Mouse (Mus musculus): ENCODE results near the gene Jaml.

The Jaml gene

DNA sequence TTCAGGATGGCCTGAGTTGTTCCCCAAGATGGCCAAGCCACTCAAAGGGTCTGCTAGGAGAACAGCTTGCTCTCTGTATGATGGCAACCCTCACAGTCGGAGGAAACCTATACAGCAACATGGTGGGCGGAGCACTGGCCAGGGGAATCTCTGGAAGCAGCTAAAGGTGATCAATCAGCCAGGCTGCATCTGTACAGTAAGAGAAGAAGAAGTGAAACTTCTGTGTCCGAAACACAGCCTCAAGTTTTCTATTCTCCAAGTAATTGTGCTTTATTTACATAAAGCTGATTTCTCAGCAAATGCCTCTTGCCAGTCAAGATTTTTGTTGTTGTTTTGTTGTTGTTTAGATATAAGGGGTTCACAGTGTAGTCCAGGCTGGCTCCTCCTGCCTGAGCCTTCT lies 1.1 kb upstream of the Jaml start:
- DNase-seq (ENCODE audit: low spot score in 2 of 2) = no peak

DNA sequence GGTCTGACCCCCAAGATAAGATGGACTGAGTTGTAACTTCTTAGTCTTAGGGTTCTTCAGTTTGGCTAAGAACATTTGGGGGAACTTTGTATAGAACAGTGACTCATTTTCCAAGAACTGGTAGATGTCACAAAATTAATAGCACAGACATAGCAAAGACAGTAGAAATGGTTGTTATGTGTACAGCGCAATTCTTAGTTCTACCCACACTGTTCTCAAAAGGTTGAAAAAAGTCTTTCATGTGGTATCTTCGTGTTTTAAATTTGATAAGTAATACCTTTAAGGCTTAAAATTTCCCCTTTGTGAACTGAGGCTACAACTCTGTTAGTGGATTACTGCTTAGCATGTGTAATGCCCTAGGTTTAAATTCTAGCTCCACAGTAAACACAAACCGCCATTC lies 4.1 kb downstream of the Jaml start:
- DNase-seq (ENCODE audit: low spot score in 2 of 2) = no peak

DNA sequence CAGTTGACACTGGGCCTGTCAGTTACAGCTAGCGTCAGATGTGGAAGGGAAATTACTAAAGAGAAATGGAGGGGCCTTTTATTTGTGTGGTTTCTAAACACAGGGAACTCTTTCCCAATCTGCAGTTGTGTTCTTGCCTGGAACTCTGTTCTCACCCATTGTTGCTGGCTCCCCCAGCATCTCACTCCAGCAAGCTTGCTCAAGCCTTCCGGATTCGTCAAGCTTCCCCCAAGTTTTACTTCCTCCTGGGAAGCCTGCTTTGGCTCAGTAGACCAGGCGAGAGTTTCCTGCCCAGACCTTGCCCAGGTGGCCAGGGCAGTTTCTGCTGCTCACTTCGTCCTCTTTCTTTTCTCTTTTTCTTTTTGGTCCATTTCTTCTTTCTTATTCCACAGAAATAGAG lies 5.6 kb downstream of the Jaml start:
- DNase-seq (ENCODE audit: low spot score in 2 of 2) = no peak

DNA sequence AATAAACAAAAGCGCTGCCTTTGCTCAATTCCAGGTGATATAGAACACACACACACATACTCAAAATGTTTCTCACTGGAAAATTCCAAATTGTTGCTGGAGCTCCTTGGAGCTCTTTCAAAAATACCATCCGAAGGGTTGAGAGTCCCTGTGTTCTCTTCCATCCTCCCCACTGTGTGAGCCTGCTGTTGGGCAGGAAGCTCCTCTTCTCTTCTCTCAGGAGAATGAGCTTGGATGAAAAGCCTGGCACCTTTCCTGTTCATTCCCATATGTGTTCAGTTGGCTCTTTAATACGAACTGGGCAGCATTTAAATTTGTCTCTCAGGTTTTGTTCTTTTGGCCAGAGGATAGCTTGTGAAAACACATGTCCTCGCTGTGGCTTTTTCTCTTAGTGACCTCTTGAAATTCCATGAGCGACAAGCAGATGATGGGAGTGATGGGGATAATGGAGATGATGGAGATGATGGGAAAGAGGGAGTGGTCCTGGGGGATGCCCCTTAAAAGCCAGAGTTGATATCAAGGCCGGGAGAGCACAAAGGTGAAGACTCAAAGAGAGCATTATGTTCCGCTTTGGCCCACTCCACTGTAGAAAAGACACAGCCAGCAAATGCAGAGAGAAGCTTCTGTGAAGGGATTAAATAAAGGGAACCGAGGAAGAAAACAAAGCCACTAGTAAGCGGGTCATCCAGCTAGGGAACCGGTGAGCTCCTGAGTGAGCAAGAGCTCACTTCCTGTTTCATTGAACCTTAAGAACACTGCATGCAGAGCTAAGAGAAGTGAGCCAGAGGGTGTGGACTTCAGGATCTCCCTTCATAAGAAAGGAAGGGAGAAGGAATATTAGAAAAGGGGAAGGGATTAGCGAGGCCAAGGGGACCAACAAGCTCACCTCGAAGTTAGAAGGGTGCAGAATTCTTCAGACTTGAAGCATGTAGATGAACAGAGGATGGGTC lies 7.0 kb downstream of the Jaml start:
- DNase-seq (ENCODE audit: low spot score in 2 of 2) = no peak

DNA sequence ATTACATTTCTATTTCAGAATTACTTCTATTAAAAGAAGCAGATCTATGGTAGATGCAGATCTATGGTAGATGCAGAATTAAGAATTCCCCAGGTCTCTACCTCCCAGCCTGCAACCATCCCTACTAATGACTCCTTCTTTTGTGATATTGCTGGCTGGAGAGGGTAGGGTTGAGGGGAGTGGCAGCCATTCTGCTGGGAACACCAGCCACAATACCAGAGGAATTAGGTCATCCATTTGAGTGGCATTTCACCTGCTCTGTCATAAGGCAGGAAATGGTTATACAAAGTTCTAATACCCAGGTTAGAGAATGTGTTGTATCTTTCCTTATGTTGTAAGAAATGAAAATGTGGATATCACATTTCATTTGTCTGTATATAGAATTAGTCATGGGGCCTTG lies 9.1 kb downstream of the Jaml start:
- no peak for DNase-seq (ENCODE audit: low spot score in 2 of 2)

DNA sequence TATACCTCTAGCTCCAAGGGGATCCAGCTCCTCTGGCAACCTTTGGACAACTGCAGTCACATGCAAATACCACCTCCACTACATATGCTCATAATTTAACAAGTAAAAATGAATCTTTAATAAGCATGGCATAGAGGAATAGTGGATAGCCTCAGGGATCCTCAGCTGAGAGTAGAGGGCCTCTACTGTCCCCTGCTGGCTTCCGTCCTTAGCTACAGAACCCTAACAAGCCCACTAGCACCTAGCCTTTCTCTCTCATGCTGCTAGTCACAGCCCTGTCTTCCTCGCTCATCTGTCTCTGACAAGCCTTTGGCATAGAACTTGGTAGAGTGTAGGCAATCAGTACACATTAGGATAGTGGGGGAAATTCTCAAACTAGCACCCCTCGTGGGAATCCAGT lies 11.8 kb downstream of the Jaml start:
- no peak for DNase-seq (ENCODE audit: low spot score in 2 of 2)

DNA sequence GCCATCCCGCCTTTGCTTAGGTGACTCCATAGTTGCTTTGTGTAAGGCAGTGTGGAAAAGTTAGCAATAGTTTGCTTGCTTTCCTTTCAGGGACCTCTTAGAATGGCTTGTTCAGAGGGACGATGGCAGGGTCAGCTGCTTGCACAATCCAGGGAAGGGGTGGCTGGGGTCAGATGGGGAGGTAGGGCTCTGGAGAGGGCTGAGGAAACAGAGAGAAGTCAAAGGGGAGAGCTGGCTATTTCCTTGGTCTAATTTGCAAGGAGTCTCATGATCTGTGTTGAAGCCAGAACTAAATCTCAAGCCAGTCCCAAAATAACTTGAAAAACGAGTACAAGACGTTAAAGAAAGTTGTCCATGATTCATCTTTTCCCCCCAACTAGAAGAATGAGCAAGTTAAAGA lies 13.7 kb downstream of the Jaml start:
- DNase-seq (ENCODE audit: low spot score in 2 of 2) = no peak

DNA sequence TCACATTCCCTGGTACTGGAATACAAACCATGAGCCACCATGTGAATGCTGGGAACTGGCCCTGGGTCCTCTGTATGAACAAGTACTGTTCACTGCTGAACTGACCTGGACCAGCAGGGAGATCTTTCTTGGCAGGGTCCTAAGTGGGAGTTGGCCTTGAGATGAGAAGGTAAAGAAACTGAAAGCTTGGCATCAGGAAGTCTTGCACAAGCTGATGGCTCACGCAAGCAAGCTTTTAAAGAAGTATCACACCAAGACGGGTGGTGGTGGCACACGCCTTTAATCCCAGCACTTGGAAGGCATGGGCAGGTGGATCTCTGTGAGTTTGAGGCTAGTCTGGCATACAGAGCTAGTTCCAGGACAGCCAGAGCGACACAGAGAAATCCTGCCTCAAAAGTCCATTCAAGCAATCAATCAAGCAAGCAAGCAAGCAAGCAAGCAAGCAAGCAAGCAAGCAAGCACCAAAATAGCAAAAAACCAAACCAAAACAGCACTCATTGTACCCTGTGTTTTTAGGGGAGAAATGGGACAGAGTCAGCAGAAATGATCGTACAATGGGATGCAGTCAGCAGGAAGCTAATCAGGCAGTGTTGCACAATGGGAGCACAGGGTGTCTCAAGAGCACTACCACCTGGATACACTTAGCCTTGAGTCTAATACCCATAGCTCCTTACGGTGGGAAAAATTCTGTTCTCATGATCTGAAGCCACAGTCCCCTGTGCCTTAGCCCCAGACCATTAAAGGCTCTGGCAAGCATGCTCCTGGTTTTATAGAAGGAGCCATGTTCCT lies 16.4 kb downstream of the Jaml start:
- DNase-seq (ENCODE audit: low spot score in 2 of 2) = no peak

DNA sequence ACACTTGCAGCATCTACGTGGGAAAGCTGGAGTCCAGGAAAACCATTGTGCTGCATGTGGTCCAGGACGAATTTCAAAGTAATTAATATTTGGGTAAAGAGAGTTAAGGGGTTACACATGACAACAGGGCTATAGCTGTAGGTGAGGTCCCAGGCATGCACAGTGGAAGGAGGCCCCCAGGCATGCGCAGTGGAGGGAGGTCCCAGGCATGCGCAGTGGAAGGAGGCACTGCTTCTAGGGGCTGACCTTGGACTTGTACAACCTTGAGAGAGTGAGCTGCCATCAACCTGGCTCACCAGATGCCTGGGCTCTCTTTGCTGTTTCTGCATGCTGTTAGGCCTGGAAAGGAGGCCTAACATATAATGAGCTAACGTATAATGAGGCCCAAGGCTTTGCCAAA lies 18.9 kb downstream of the Jaml start:
- no peak for DNase-seq (ENCODE audit: low spot score in 2 of 2)

DNA sequence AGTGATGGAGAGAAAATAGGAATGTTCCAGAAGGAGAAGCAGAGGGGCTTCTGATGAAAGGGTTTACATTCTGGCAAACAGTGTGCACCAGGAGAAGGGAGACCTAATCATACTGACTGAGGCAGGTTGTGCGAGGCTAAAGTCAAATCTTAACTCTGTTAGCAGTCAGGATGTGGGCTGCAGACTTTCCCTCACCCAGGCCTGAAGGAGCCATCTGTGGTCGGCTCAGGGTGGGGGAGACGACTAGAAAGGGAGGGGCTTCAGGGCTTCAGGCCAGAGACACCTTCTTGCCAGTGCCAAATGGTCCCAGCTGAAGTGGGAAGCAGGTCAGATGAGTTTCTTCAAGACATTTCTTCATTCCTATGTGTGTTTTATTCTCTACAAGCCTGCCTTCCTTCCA lies 19.4 kb downstream of the Jaml start:
- DNase-seq (ENCODE audit: low spot score in 2 of 2) = no peak

DNA sequence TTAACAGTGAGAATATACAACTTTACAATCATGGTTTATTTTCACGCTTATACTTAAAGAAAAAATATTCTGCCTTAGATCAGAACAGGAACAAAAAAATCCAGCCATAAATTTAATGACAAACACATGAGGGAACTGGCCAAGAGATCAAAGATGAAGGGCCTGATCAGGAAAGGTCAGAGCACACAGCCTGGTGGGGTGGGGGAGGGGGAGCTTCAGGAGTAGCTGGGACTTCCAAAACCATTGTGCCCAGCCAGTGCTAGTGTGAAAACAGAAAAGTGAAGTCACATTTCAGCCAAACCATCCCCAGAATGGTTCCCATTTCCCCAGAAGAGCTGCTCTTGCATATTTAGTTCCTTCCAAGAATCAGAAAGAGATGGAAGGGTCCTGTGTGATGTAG lies 23.5 kb downstream of the Jaml start:
- DNase-seq (ENCODE audit: low spot score in 2 of 2) = no peak

DNA sequence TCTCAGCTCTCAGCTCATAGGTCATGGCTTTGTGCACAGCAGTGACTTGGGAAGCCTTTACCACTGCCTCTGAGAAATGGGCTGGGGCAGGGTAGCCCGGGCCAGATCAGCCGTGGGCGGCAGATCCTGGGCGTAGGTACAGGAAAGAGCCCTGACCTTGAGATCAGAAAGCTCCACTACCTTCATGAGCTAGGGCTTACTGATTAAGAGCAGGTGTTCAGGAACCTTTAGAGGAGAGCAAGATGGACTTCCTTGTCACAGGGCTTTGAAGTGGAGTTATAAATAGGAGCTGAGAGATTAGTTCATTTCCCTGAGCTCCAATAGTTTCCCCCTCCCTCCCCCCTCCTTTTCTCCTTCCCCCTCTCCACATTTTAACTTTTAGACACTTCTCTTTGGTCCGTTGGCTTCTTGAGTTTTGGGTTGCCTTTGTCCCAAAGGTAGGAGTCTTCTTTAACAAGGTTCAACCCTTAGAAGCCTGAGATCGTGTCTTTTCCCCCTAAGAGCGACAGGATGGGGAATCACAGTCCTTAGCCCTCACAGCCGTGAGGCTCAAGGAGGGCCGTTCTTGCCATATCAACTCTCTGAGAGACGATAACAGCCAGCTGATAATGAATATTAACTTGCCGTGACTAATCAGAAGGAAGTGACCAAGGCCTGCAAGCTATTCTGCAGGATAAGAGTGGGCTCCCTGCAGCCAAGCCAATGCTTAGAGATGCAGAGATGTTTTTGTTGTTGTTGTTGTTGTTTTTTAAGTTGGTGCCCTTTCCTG lies 24.4 kb downstream of the Jaml start:
- DNase-seq (ENCODE audit: low spot score in 2 of 2) = no peak

DNA sequence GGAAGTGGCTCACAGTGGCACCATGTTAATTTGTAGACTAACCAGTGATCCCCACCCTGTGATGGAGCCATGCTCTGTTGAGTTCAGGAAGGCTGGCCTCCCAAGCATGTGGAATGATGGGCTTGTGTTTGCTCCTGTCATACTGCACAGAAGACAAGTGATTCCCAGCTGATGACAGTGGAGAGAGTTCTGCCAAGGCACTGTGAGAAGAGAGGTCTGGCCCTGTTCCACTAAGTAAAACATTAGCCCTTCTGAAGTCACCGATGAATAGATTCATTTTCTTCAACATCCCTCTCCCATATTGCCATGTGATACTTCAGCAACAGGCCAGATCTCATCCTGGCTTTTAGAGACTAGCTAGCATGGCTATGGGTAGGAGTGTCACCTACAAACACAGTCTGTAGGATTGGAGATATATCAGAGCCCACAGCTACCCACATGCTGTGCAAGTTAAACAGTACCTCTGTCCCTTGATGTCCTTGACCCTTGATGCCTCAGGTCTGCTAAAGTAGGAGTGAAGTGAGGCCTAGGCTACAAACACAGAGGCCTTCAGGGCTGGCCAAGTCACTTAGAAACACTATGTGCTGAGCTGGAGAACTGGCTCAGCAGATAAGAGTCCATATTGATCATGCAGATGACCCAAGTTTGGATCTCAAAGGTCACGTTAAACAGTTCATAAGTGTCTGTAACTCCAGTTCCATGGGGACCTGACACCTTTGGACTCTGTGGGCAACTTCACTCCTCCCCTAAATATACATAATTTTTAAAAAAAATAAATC lies 26.8 kb downstream of the Jaml start:
- DNase-seq (ENCODE audit: low spot score in 2 of 2) = no peak

DNA sequence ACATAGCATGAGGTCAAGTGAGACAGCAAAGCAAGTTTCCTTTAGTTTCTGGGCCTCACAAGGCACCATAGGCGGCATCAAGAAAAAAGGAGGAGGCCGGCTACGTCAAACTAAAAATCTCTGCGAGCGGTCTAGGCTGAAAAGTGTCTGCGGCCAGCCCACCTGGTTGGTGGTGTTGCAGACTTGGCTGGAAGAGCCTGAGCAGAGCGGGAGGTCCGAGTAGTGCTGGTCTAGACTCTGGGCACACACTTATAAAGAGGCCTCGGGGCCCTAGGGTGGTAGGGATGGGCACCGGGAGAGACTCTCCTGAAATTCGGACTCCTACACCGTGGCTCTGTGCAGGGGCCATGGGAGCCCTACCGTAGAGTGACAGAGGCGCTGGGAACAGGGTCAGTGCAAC lies 36.7 kb downstream of the Jaml start:
- peak; percentile 76 to 82 for DNase-seq (ENCODE audit: low spot score in 2 of 2)

DNA sequence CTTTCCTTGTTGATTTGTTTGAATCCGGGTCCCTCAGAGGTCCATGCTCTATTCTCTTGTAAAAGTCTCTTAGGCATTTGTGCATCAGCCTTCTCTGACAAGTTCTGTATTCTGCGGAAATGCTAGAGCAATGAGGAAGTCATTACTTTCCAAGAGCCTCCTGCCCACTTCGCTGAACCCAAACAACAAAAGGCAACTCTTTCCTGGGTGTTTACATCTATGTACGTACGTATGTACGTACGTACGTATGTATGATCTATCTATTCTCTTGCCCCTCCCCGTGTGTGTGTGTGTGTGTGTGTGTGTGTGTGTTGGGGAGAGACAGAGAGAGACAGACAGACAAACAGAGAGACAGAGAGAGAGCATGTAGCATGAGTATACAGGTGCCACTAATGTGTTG lies 37.8 kb downstream of the Jaml start:
- no peak for DNase-seq (ENCODE audit: low spot score in 2 of 2)

DNA sequence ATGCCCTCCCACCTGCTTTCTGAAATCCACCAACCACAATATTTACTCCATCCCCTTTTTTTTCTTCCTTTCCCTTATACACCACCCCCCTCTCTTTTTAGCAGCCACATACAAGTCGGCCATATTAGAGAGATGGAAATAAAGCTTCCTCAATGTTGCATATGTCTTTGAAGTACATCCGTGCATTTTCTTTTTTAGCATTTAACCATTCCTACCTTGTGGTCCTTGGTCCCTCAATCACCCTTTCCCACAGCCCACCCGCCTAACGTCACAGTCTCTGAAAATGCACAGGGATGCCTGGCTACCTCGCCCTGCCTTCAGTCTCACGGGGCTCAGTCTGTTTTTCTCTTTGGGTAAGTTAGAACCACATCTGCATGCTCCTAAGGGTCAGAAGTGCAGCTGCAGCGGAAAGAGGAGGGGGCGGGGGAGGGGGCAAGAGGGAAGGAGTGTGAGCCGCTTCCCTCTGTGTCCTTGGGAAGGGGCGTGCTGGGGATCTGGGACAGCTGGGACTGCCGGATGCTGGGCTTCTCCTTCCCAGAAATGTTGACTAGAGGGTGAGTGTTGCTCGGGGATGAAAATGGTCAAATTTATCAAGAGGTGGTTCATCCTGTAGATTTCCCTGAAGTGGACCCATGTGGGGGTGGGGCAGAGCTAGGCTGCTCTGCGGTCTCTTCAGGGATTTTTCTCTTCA lies 38.9 kb downstream of the Jaml start, which contains the start of gene Scn2b:
Gene Scn2b, plus strand, starts transcription at position 42 of the 691 bp plus-strand sequence.
- DNase-seq (ENCODE audit: low spot score in 2 of 2) = peak in 1 of 2 experiments; percentile 35

DNA sequence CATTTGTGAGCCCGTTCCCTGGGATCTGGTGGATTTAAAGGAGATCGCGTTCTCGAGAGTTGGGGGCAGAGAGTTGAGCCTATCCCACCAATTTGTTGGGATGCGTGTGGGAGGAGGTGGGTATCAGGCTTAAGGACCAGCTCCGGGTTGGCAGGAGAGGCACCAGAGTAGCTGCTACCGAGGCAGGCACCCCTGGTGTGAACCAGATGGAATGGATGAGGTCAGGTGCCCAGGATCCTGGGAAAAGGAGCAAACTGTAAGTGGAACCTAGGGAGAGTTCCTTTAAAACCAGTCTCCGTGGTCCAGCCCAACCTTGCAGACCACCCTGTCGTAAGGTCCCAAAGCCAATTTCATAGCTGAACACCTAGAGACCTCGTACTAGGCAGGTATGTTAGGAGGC lies 39.6 kb downstream of the Jaml start:
- peak in 1 of 2 experiments; percentile 23 for DNase-seq (ENCODE audit: low spot score in 2 of 2)

DNA sequence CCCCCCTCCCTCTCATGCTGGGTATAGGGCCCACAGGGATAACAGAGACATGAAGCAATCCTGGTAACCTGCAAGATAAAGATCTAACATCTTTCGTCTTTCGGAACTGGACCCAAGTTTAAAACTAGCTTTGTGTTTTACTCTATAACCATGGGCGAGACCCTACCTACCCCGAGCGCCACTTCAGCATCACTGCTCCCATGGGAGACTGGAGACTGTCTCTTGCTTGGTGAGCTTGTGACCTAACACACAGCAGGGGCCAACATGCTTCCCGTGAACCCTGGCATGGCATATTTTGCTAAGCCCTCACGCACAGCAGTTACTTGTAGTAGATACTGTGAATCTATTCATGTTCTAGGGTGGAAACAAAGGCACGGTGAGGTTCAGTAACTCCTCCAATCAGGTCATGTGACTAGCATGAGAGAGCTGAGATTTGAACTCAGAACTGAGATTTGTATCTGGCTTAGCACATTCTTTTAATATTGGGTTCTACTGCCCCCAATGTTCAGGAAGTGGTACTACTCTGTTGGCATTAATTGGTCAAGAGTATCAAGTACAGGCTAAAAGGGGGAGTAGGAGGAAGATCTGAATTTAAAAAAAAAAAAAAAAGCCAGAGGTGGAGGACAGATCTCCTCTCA lies 40.5 kb downstream of the Jaml start:
- DNase-seq (ENCODE audit: low spot score in 2 of 2) = no peak

DNA sequence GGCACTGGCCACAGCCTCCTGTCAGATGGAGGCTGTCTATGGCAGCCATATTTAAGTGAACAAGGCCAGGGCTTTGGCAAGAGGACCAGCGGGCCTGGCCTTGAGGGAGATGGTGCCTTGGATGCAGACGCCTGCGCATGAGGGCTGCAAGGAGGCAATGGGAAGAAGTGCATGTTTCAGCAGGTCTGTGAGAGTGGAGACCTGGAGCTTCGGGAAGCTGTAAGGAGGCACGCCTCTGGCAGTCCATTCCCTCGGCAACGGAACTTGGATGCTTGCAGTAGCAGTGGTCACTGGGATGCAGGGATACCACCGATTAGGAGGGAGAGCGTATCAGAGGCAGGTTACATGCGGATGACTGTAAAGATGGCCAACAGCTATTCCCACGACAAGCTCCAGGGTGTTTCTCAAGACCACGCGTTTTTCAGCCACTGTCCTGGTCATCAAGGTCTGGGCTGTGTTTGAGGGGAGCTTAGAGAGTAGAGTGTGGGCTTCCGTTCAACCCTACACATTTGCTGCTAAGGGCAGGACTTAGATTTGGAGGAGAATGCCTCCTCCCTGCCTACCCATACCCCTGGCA lies 41.1 kb downstream of the Jaml start:
- no peak for DNase-seq (ENCODE audit: low spot score in 2 of 2)

DNA sequence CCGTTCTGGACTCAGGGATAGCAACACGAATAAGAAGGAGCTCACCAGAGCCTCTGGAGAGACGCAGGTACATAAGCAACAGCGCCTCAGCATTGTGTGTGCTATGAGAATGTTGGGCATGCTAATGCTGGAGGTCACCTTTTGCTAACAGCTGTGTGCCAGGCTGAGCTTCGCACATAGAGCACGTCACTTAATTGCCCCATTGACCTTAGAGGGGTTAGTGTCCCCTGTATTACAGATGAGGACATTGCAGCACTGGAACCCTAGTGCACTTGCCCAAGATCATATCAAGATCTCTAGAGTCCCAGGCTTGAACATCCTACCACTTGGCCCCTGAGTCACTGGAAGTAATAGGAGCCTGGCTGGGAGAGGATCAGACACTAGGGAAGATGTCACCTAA lies 41.6 kb downstream of the Jaml start:
- DNase-seq (ENCODE audit: low spot score in 2 of 2) = no peak

All from frontal cortex, postnatal 36 days (tissue).